Mouse (Mus musculus) kidney, adult 2 months (tissue): ENCODE results near the gene Limk2.

Source experiments
- CTCF ChIP-seq: fragments of 200-500 bp; conservative IDR thresholded peaks from 2 replicates; pipeline ENCODE4 v1.5.1; 2011; ENCODE audit warnings: low read depth, mild to moderate bottlenecking, control low read depth, low read length, moderate library complexity, mixed read lengths; ENCODE audit not compliant: insufficient read depth, insufficient read length
- POLR2A ChIP-seq: fragments of 200-500 bp; IDR thresholded peaks from one replicate; pipeline ENCODE4 v1.6.1; 2011; ENCODE audit warnings: low read depth, low read length, control low read depth

GRCm38 (mm10) chr11:3302385-3302784, 106.6 kb downstream of the Limk2 start:
- no peak for TF ChIP-seq POLR2A
- TF ChIP-seq CTCF: no peak
